Mouse (Mus musculus) cerebellum, postnatal 36 days (tissue): Measurements from ENCODE around the gene Dctn1.
A peak's percentile ranks its signal among the peaks of the same experiment; 100 is the strongest.

Source experiments
- DNase-seq, 2 experiments: peaks; one replicate each; pipeline ENCODE4 v3.0.0; 2021 to 2022; ENCODE audit warnings: mixed read lengths in 2 of 2

Gene Dctn1

DNA sequence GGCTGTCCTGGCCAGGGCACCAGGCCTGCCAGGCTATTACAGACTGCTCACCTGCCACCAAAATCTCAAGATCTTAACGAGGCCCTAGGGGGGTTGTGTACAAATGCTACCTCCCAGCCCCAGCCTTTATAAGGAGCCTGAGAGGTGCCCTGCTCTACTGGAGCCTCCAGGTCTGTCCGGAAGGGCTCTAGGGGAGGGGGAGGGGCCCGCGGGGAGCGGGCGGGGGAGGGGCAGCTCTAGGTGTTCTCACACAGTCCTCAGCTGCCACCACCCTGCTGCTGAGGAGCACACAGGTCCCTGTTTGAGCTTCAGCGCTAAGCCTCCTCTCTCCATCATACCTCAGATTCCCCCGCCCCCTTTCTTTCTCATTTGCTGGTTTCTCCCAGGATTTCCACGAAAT, 71.4 kb downstream of the Dctn1 start:
- DNase-seq: no peak

DNA sequence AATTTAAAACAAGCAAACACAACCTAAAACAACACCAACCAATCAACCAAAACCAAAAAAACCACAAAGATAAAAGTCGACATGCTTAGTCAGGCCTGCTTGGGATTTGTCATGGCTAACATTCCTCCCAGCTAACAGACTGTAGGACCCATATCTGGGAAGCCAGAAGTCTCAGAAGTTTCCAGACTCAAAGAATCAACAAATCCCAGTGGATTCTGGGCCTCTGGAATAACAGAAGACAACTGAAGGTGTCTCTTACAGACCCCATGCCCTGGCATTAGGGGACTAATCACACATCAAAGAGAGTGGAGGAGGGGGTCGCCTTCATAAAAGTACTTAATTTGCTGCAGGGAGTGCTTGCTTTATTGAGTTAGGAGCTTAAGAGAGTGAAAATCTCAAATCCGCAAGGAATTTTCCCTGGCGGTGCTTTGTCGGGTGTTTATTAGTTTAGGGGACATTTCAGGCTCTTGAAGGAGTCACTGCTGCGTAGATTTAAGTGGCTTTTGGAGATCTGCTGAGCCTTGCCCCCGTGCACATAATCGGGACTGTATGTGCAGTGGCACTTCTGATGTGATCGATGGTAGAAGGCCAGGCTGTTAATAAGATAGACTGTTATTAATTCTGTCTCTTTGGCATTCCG, 78.8 kb downstream of the Dctn1 start:
- DNase-seq: no peak

DNA sequence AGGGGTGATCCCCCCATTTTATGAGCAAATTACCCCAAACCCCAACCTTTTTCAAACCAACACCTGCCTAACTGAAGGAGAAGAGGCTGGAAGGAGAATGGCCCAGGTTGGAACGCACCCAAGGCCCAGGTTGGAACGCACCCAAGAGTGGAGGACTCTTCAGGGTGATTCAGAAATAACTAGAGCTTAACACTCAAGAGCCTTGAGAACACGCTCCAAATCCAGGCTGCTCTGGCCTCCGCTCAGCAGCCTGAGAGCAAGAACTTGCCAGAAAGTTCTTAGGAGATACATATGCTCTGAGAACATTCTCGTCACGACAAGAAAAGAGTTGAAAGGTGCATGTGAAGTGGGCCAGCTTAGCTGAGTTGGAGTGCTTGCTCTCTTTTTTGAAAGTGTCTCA, 79.4 kb downstream of the Dctn1 start:
- peak; percentile 45 to 54 for DNase-seq

DNA sequence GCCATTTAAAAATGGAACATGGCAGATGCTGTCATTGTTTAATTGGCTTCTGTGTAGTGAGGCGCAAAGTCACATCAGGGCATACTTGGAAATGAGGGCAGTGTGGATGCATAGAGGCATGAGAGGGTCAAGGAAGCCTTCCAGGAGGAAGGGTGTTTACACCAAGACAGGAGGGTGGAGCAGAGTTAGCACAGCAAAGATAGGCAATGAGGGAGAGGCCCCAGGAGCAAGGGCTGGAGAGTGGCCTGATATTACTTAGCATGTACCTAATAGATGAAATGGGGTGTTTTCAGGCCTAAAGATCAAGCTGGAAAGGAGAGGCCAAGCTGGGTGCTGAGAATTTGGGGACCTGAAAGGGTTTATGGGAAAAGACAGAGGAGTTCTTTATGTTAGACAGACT, 80.3 kb downstream of the Dctn1 start:
- DNase-seq: no peak

DNA sequence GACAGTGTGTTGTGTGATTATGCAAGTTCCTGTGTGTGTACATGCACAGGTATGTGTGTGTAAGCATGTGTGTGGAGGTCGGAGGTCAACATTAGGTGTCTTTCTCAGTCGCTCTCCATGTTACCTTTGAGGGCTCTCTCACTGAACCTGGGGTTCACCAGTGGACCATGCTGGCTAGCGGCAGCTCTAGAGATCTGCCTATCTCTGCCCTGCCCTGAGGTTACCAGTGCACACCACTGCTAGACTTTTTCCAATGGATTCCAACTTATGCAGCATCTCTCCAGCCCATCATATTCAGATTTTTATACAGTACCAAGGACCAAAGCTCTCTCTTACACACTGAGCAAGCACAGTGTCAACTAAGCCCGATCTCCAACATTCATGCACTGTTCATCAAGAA, 81.0 kb downstream of the Dctn1 start:
- no peak for DNase-seq

DNA sequence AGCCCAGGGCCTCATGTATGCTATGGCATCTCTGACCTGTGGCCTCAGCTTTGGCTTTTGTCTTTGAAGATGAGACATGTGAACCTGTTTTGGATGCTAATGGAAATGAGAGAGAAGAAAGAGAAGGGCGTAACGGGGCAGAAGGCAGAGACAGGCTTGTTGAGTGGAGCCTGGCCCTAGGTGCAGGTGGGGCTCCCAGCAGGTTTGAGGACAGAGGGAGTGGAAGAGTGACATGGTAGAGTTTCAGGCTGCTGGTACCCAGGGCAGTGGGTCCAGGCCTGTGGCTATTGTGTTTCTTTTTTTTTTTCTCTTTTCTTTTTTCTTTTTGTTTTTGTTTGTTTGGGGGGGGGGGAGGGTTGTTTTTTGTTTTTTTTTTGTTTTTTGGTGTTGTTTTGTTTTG, 81.4 kb downstream of the Dctn1 start:
- DNase-seq: no peak
